Mouse (Mus musculus) adipocyte (in vitro differentiated cells): ENCODE measurements around the gene Eral1.

ENCODE experiments used
- DNase-seq: peaks from one replicate; pipeline ENCODE4 v3.0.0-alpha.2; 2016; ENCODE audit warnings: low spot score

The Eral1 gene

DNA sequence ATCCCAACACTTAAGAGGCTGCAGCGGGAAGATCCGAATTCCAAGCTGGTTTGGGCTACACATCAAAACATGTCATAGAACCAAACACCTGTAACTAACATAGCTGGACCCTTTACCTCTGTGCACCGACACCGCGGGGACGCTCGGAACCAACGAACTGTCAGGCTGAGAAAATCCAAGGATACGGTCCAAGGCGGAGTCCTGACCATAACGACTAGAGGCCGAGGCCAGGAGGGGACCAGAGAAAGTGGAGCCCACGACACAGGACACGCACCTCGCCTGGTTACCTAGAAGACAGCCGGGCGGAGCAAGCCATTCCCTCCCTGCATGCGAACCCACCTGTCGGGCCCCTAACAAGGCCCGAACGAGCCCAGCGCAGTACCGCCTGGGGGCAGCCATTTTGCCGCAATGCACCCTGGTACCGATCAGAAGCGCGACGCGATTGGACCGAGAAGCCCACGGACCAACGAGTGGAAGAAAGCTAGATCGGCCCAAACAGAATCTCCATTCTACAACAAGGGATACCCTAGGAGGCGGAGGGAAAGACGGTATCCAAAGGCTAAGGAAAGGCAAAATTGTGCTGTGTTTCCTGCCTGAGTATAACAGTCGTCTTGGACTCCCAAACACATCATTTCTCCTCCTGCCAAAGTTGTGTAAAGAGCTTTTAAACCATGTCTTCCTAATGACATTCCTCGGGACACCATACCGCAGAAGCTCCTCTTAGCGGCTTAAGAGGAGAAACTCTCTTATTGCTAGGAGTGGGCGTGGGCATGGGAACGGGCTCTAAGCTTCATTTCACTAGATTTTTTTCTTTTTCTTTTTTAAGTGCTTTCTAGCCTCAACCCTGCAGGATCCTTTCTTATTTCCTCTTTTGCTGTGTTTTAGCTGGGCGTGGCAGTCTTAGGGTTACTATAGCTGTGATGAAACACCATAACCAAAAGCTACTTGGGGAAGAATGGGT, at the start of gene Eral1:
Gene Eral1 (minus strand): TSS at position 423 of the 961 bp plus-strand sequence.
- peak; percentile 86 for DNase-seq

GRCm38 (mm10) chr11:78129458-78129857, 49.3 kb upstream of the Eral1 start:
- no peak for DNase-seq

DNA sequence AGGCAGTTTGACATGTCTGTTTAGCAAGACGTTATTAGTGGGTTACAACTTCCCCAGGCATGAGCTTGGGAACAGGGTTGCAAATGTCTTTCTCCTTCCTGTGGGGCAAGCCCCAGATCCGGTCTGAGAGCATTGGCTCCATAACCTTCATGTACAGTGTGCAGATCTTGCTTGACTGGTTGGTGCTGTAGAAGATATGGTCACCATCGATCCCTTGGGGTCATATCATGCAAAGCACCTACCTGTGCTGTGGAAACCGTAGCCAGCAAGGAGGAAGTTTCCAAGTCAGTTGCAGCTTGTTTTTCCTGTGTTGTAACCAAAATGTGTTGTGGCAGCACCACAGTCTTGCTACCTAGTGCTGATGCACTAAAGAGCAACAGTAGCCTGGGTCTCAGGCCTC, 46.6 kb upstream of the Eral1 start:
- DNase-seq: no peak

GRCm38 (mm10) chr11:78125691-78126090, 45.5 kb upstream of the Eral1 start:
- peak; percentile 21 for DNase-seq

DNA sequence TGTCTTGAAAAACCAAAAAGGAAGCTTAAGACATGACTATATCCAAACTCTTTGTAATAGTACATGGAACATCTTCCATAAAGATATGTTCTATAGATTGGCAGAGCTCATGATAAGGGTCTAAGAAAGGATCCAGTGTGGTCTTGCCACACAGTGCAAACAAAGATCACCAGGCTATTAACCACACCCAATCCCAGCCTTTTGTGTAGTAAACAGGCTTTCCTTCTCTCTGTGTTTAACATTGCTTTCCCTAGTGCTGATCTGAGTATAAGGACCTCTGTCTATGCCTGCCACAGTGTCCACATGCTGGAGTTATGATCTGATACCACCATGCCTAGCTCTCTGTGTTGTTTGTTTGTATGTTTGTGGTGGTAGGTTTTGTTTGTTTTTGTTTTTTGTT, 43.6 kb upstream of the Eral1 start:
- no peak for DNase-seq

GRCm38 (mm10) chr11:78122815-78123214, 42.6 kb upstream of the Eral1 start:
- DNase-seq: no peak

DNA sequence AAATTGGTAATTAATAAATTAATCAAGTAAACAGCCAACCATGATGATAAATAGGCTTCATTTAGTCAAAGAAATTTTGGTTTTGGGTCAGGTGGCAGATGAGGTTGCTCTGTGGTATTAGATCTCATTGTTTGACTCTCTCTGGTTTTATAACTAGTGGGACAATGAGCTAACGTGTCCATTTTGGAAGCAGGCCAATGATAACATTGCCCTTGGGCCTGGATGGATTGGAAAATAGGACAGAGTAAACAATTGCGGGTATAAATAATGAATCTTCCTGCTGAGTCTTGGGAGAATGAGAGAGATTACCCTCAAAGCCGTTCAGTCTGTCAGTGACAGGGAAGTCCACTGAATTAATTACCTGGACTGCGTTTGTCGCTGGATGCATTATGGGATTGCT, 41.0 kb upstream of the Eral1 start:
- DNase-seq: peak; percentile 94

DNA sequence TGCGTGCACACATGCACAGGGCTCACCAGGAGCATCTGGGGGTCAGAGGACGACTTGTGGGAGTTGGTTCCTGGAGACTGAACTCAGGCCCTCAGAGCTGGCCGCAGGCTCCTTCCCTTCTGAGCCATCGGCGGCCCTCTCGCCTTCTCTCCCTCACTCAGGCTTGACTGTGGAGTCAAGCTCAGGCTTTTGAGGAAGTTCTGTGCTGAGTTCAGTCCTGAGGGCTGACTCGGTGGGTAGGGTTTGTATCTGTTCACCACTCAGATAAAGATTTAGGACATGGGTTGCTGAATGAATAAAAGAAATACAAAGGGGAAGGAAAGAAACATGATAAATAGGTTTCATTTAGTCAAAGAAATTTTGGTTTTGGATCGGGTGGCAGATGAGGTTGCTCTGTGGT, 39.7 kb upstream of the Eral1 start:
- no peak for DNase-seq

DNA sequence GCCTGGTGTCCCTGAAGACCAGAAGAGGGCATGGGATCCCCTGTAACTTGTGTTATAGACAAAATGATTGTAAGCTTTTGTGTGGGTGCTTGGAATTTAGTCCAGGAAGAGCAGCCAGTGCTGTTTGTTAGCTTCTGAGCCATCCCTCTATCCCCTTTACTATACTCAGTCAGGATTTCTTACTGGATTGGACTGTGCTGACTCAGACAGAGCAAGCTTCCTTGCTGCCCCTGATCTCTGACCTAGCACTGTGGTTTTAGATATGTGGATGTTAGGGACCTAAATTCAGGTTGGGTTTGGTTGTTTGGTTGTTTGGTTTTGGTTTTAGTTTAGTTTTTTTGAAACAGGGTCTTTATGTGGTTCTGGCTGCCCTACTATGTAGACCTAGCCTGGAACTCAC, 38.3 kb upstream of the Eral1 start:
- no peak for DNase-seq

- DNase-seq: no peak
Observed at GRCm38 (mm10) chr11:78116146-78116410, 35.9 kb upstream of the Eral1 start.

DNA sequence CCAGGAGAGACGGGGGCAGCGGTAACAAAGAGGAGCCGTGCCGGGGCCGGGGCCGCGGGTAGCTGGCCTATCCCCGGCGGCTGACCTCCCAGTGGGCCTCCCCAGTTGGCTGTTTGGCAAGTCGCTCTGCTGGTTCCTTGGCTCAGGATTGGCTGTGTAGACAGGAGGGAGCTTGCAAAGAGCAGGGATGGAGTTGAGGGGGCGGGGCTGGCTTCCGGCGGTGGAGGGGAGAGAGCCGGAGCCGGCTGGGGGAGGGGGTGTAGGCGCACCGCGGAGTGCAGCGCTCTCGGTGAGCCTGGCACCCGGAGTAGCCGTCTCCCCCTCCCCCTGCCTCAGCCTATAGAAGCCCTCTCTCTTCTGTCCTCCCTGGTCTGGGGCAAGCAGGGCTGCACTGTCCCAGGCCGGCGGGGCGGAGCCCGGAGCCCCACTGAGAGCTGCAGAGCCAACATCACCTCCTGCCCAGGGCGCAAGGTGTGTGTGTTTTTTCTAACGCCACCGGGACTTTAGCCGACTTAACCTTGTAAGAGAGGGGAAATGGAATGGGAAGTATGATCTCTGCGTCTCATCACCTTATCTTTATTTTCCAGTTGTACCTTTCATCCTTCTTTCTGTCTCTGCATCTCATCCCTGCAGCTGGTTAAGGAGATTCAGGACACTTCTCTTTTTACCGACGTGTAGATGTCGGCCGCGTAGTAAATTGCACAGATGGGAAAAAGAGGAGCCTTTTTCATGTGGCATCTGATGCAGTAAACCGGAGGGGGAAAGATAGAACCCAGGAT, 35.4 kb upstream of the Eral1 start:
- peak; percentile 96 for DNase-seq

- no peak for DNase-seq
Observed at GRCm38 (mm10) chr11:78114676-78115366, 34.6 kb upstream of the Eral1 start.

DNA sequence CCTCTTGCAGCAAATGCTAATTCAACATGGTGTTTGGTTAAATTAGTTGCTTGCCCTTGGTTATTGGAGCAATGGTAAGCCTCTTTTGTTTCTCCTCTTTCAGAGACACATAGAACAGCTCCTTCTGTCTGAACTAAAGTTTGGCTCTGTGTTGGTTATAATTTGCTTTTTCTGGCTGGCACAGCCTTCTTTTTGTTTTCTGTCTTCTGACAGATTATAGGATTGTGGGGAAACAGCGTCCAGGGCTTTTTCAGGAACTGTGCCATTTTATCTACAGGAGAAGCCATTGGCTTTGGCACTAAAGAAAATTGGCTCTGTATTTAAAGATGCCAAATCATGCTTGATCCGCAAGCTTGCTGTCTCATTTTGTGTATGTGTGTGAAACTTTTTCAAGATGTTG, 33.4 kb upstream of the Eral1 start:
- no peak for DNase-seq

- no peak for DNase-seq
Observed at GRCm38 (mm10) chr11:78104501-78104900, 24.3 kb upstream of the Eral1 start.

- DNase-seq: no peak
Observed at GRCm38 (mm10) chr11:78102958-78103747, 23.0 kb upstream of the Eral1 start.

- DNase-seq: no peak
Observed at GRCm38 (mm10) chr11:78102142-78102541, 22.0 kb upstream of the Eral1 start.

DNA sequence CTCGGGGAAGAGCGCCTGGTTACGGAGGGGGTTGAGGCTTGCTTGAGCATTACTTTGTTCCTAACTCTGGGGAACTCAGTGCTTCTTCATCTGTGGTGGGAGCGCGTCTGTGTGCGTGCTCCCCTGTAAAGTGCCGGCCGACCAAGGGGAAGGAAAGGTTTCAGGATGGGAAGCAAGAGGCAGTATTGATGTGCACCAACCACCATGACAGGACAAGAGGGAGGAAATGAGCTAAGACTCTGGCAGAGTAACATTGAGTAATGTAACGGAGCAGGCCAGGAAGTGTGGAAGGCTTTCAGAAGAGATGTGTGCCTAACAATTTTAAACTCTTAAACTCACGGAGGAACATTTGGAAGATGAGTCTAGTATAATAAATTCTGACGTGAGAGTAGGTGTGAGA, 20.6 kb upstream of the Eral1 start:
- DNase-seq: no peak

DNA sequence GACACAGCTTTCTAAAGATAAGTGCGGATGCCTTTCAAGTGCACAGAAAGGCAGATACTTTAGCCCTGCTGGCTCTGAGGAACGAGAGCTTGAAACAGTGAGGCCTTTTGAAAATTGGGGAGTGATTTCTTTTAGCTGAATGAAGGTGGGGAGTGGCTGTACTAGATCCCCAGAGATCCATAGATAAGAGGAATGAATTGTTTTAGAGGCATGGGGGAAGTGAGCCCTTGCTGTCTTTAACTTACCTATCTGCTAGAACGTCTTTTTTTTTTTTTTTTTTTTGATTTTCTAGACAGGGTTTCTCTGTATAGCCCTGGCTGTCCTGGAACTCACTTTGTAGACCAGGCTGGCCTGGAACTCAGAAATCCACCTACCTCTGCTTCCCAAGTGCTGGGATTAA, 16.9 kb upstream of the Eral1 start:
- DNase-seq: no peak

DNA sequence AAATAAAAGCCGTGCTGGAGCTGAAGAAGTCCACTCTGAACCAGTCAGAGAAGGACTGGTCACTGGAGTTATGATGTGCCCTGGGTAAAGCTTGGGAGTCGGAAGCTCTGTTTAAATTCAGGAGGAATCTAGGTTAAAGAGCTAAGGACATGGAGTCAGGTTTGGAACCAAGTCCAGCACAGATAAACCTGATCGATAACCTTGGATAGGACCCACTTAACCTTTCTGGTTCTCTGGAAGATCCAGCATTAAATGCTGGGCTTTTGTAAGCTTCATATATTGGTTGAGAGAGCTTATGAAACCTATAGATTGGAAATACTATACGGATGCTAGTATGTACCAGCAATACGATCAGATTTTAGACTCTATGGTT, 14.9 kb upstream of the Eral1 start:
- DNase-seq: no peak

- DNase-seq: peak; percentile 90
Observed at GRCm38 (mm10) chr11:78094504-78095143, 14.4 kb upstream of the Eral1 start, which contains the start of gene Fam222b. Gene Fam222b (plus strand): TSS chr11:78094660.

GRCm38 (mm10) chr11:78094137-78094503, 13.9 kb upstream of the Eral1 start:
- no peak for DNase-seq
